Mouse (Mus musculus) CH12.LX (cell line): ENCODE data around the gene Nol9. TPM values are rescaled to one million over a fixed set of nuclear protein-coding genes. Genes with fewer than 3 reads are reported as not detected.

Experiments used
- DNase-seq: peaks from one replicate; pipeline ENCODE4 v3.0.0-alpha.2; 2013; ENCODE audit errors: extremely low read depth
- H3K27ac ChIP-seq: 2 replicates; pipeline ENCODE4 v1.5.1; 2012; ENCODE audit warnings: low read depth, mild to moderate bottlenecking, control low read depth, moderate library complexity; ENCODE audit not compliant: insufficient read depth
- H3K27me3 ChIP-seq: replicated peaks from 2 replicates; pipeline ENCODE3; 2012; ENCODE audit warnings: inconsistent platforms
- H3K36me3 ChIP-seq, 2 experiments: replicated peaks in 1 of 2; 2 replicates each; pipeline versions ENCODE3 to v1.6.1; 2012; ENCODE audit warnings: inconsistent platforms in 1 of 2, low read length in 1 of 2, mild to moderate bottlenecking in 1 of 2, mixed read lengths in 1 of 2, moderate library complexity in 1 of 2; ENCODE audit not compliant: control insufficient read depth in 1 of 2, insufficient read depth in 1 of 2
- H3K4me1 ChIP-seq, 2 experiments: 2 replicates each; pipeline ENCODE4 v1.6.1; 2012; ENCODE audit warnings: inconsistent platforms in 1 of 2, moderate library complexity in 1 of 2; ENCODE audit not compliant: insufficient read depth in 2 of 2, control insufficient read depth in 1 of 2
- H3K4me2 ChIP-seq: 2 replicates; pipeline ENCODE4 v1.6.1; 2012; ENCODE audit warnings: low read depth, mild to moderate bottlenecking, control low read depth; ENCODE audit not compliant: poor library complexity, insufficient read depth, severe bottlenecking
- H3K4me3 ChIP-seq, 3 experiments: fragments of 150-350 bp in 1 of 3; sonication (generic) in 1 of 3; replicated peaks in 1 of 3; 2 replicates each; pipeline versions ENCODE3 to v1.5.1; 2011 to 2012; ENCODE audit warnings: low read depth in 2 of 3, low read length in 2 of 3, mild to moderate bottlenecking in 2 of 3, moderate library complexity in 2 of 3, control low read depth in 1 of 3, improper control_type of control experiment in 1 of 3, inconsistent platforms in 1 of 3, mixed read lengths in 1 of 3; ENCODE audit not compliant: poor library complexity in 1 of 3
- H3K79me2 ChIP-seq: replicated peaks from 2 replicates; pipeline ENCODE4 v1.6.1; 2012; ENCODE audit warnings: mild to moderate bottlenecking, moderate library complexity; ENCODE audit not compliant: control insufficient read depth, poor library complexity, insufficient read depth, severe bottlenecking; ENCODE audit errors: extremely low read depth
- H3K9ac ChIP-seq: 2 replicates; pipeline ENCODE4 v1.6.1; 2012; ENCODE audit warnings: low read depth, mild to moderate bottlenecking, control low read depth, moderate library complexity; ENCODE audit not compliant: insufficient read depth
- H3K9me3 ChIP-seq: replicated peaks from 2 replicates; pipeline ENCODE3; 2012; ENCODE audit warnings: low read length, inconsistent platforms, mixed read lengths
- BHLHE40 ChIP-seq: IDR thresholded peaks from 2 replicates; pipeline ENCODE4 v1.6.1; 2011; ENCODE audit warnings: mild to moderate bottlenecking, low read depth, low read length, improper control_type of control experiment
- CHD2 ChIP-seq: IDR thresholded peaks from 2 replicates; pipeline ENCODE4 v1.6.1; 2011; ENCODE audit warnings: low read length, improper control_type of control experiment
- CTCF ChIP-seq, 2 experiments: IDR thresholded peaks in 1 of 2; conservative IDR thresholded peaks in 1 of 2; 2 replicates each; pipeline ENCODE4 v1.5.1; 2011 to 2012; ENCODE audit warnings: low read depth in 2 of 2, low read length in 2 of 2, improper control_type of control experiment in 1 of 2, inconsistent platforms in 1 of 2, mild to moderate bottlenecking in 1 of 2, moderate library complexity in 1 of 2
- ELF1 ChIP-seq: IDR thresholded peaks from 2 replicates; pipeline ENCODE4 v1.6.1; 2014; ENCODE audit warnings: low read depth, mild to moderate bottlenecking, inconsistent platforms, low read length, improper control_type of control experiment
- EP300 ChIP-seq: IDR thresholded peaks from 2 replicates; pipeline ENCODE4 v1.6.1; 2011; ENCODE audit warnings: low read length, improper control_type of control experiment
- GABPA ChIP-seq: IDR thresholded peaks from 2 replicates; pipeline ENCODE4 v1.6.1; 2012; ENCODE audit warnings: low read depth, low read length, improper control_type of control experiment, inconsistent platforms; ENCODE audit not compliant: insufficient replicate concordance
- JUND ChIP-seq: conservative IDR thresholded peaks from 2 replicates; pipeline ENCODE4 v1.6.1; 2011; ENCODE audit warnings: low read depth, low read length, improper control_type of control experiment
- MAX ChIP-seq: IDR thresholded peaks from 2 replicates; pipeline ENCODE4 v1.6.1; 2011; ENCODE audit warnings: low read length, improper control_type of control experiment
- MAZ ChIP-seq: IDR thresholded peaks from 2 replicates; pipeline ENCODE4 v1.6.1; 2012; ENCODE audit warnings: low read depth, mild to moderate bottlenecking, inconsistent platforms, low read length, improper control_type of control experiment, moderate library complexity
- MXI1 ChIP-seq: IDR thresholded peaks from 2 replicates; pipeline ENCODE4 v1.6.1; 2011; ENCODE audit warnings: mild to moderate bottlenecking, low read depth, low read length, improper control_type of control experiment
- PAX5 ChIP-seq: IDR thresholded peaks from 2 replicates; pipeline ENCODE4 v1.6.1; 2012; ENCODE audit warnings: low read length, inconsistent platforms, mixed read lengths
- POLR2A ChIP-seq: IDR thresholded peaks from 2 replicates; pipeline ENCODE4 v1.6.1; 2011; ENCODE audit warnings: low read depth, mild to moderate bottlenecking, improper control_type of control experiment, low read length
- SIN3A ChIP-seq: IDR thresholded peaks from 2 replicates; pipeline ENCODE4 v1.6.1; 2012; ENCODE audit warnings: low read length, improper control_type of control experiment, inconsistent platforms
- SMC3 ChIP-seq: IDR thresholded peaks from 2 replicates; pipeline ENCODE4 v1.6.1; 2011; ENCODE audit warnings: low read depth, low read length, improper control_type of control experiment
- TBP ChIP-seq: conservative IDR thresholded peaks from 2 replicates; pipeline ENCODE4 v1.6.1; 2011; ENCODE audit warnings: low read depth, low read length, improper control_type of control experiment
- USF1 ChIP-seq: IDR thresholded peaks from 2 replicates; pipeline ENCODE4 v1.6.1; 2014; ENCODE audit warnings: low read depth, mild to moderate bottlenecking, inconsistent platforms, low read length, improper control_type of control experiment
- USF2 ChIP-seq: conservative IDR thresholded peaks from 2 replicates; pipeline ENCODE4 v1.6.1; 2011; ENCODE audit warnings: low read depth, low read length, improper control_type of control experiment
- ZC3H11A ChIP-seq: IDR thresholded peaks from 2 replicates; pipeline ENCODE4 v1.6.1; 2012; ENCODE audit warnings: low read depth, mild to moderate bottlenecking, inconsistent platforms, low read length, improper control_type of control experiment
- ZKSCAN1 ChIP-seq: IDR thresholded peaks from 2 replicates; pipeline ENCODE4 v1.6.1; 2012; ENCODE audit warnings: low read depth, inconsistent platforms, low read length, improper control_type of control experiment, borderline replicate concordance
- ZNF384 ChIP-seq: IDR thresholded peaks from 2 replicates; pipeline ENCODE4 v1.6.1; 2012; ENCODE audit warnings: low read depth, low read length, improper control_type of control experiment, inconsistent platforms
- dilution Hi-C: fragments of 300-500 bp; cut with MboI; formaldehyde crosslinking; loops from 2 replicates; pipeline ENCODE4 v1.14.3; 2020; ENCODE audit warnings: low sequenced_read_pairs; ENCODE audit not compliant: extremely low pct_unique_long_range_greater_than_20kb, extremely low pct_ligation_motif_present
- in situ Hi-C: fragments of 300-500 bp; cut with MboI; formaldehyde crosslinking; loops from 3 replicates; pipeline ENCODE4 v1.14.3; 2019; ENCODE audit warnings: low sequenced_read_pairs, low pct_ligation_motif_present, low pct_unique_long_range_greater_than_20kb, mixed read lengths
- polyA plus RNA-seq: library from polyadenylated mRNA; unstranded; fragments of >175 nt; gene quantifications from 2 replicates; pipeline ENCODE4 v1.2.1, GENCODE M21; 2012; ENCODE audit warnings: low read depth; ENCODE audit not compliant: insufficient read length
- total RNA-seq, 2 experiments: library from RNA; depleted of rRNA; stranded (reverse); fragments of 300-350 nt in 1 of 2; fragments of >200 nt in 1 of 2; gene quantifications; 2 replicates each; pipeline ENCODE4 v1.2.3; 2012 to 2014

The Nol9 gene
- total and polyA plus RNA-seq, 3 experiments = 44.7 to 60.5 (median 44.8) TPM

DNA sequence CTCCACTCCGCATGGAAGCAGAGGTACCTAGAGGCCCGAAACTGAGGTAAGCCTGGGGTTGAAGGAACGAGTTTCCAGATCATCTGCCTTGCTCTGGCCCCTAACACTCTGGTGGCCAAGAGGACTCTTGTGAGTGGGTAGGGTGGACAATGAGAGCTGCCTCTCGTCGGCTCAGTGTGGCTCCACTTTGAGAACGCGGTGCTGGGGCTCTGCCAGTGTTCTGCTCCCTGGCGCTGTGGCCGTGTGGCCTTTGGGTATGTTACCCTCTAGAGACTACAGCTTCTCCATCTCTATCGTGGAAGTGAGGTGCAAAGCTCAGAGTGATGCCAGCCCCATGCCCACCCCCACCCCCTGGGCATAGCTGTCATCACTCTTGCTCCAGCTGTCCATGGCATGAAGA lies 33.5 kb downstream of the Nol9 start:
- Histone ChIP-seq H3K27me3 (peaks cover 17% of the 10 kb centered on the region), H3K79me2 (no peaks in the 10 kb centered on the region), H3K27ac (no peak overlapping the region), H3K36me3 (no peaks in the 10 kb centered on the region), H3K9me3 (peaks cover 5% of the 10 kb centered on the region), H3K4me3 (no peak overlapping the region), H3K4me1 (peaks cover 4 to 7% of the 10 kb centered on the region in 2 experiments; a peak in 3 of 4 replicates), H3K9ac (no peak overlapping the region), H3K4me2 (no peak overlapping the region)
- in situ Hi-C loops (no loop called here), dilution Hi-C loops (no loop called here)
- TF ChIP-seq ZNF384 (no peak), JUND (no peak)
- no peak for DNase-seq

DNA sequence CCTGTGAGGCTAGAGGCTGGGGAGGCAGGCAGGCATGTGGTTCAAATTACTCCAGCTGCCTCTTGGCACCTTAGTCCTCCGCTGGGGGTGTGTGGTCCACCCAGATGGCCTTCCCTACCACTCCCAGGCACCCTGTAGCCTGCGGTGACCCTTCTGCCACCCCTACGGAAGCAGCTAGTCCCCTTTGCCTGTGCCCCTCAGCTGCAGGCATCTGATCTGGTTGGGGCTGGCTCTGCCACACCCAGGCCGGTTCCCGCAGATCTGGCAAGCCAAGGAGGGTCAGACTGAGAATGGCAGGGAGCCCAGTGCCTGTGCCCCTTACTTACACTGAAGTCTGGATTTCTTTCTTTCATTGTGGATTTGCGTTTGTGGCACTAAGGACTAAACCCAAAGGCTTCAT lies 34.6 kb downstream of the Nol9 start:
- no peak overlapping the region for H3K27ac ChIP-seq
- H3K9me3 ChIP-seq = peaks cover 5% of the 10 kb centered on the region
- in situ Hi-C loops (no loop called here), dilution Hi-C loops (no loop called here)
- no peak overlapping the region for H3K4me3 ChIP-seq
- no peak overlapping the region for H3K4me2 ChIP-seq
- peaks cover 10 to 12% of the 10 kb centered on the region in 2 experiments for H3K4me1 ChIP-seq
- DNase-seq = no peak
- no peak overlapping the region for H3K9ac ChIP-seq
- H3K36me3 ChIP-seq = no peaks in the 10 kb centered on the region
- no peak for TF ChIP-seq CHD2
- no peak for TF ChIP-seq MAZ
- no peak for TF ChIP-seq MXI1
- no peak for TF ChIP-seq ELF1
- TF ChIP-seq USF1 = no peak
- TF ChIP-seq MAX = no peak
- TF ChIP-seq GABPA = no peak
- no peak for TF ChIP-seq POLR2A
- TF ChIP-seq SMC3 = no peak
- TF ChIP-seq SIN3A = no peak
- no peak for TF ChIP-seq JUND
- no peak for TF ChIP-seq PAX5
- no peak for TF ChIP-seq USF2
- TF ChIP-seq BHLHE40 = no peak
- no peak for TF ChIP-seq ZKSCAN1
- no peak for TF ChIP-seq CTCF (conservative IDR thresholded peaks at IDR 0.05 in 1 of 2, IDR thresholded peaks at IDR 0.05 in 1 of 2; ENCODE audit: low read depth in 2 of 2, low read length in 2 of 2)
- no peak for TF ChIP-seq TBP
- no peak for TF ChIP-seq ZC3H11A
- no peak for TF ChIP-seq EP300
- H3K27me3 ChIP-seq = peaks cover 17% of the 10 kb centered on the region
- no peaks in the 10 kb centered on the region for H3K79me2 ChIP-seq
